Mouse (Mus musculus) liver, adult 2 months (tissue): ENCODE data around the gene Cmtm7. TPM values are rescaled to one million over a fixed set of nuclear protein-coding genes. Genes with fewer than 3 reads are reported as not detected.
A peak's percentile ranks its signal among the peaks of the same experiment; 100 is the strongest.

Source experiments
- DNase-seq: peaks from one replicate; pipeline ENCODE4 v3.0.0-alpha.2; 2011; ENCODE audit warnings: low read depth, low spot score; ENCODE audit errors: extremely low read depth
- H3K27ac ChIP-seq: fragments of 200-500 bp; replicated peaks from 2 replicates; pipeline ENCODE4 v1.5.1; 2012; ENCODE audit warnings: low read depth, mild to moderate bottlenecking, control low read depth, inconsistent platforms, low read length; ENCODE audit not compliant: insufficient read depth
- H3K27me3 ChIP-seq: fragments of 200-500 bp; 2 replicates; pipeline ENCODE4 v1.6.1; 2012; ENCODE audit warnings: mild to moderate bottlenecking, moderate library complexity, low read length, inconsistent platforms; ENCODE audit not compliant: control insufficient read depth, insufficient read depth
- H3K36me3 ChIP-seq: fragments of 200-500 bp; 2 replicates; pipeline ENCODE4 v1.6.1; 2012; ENCODE audit warnings: low read length, inconsistent platforms; ENCODE audit not compliant: control insufficient read depth, insufficient read depth
- H3K4me1 ChIP-seq: fragments of 200-500 bp; 2 replicates; pipeline ENCODE4 v1.6.1; 2011; ENCODE audit warnings: low read length; ENCODE audit not compliant: control insufficient read depth, insufficient read depth
- H3K4me3 ChIP-seq: fragments of 200-500 bp; 2 replicates; pipeline ENCODE4 v1.5.1; 2011; ENCODE audit warnings: low read depth, mild to moderate bottlenecking, control low read depth, low read length, moderate library complexity; ENCODE audit not compliant: insufficient read depth
- H3K79me2 ChIP-seq: fragments of 200-500 bp; 2 replicates; pipeline ENCODE4 v1.6.1; 2012; ENCODE audit warnings: inconsistent platforms, mild to moderate bottlenecking, low read length, moderate library complexity; ENCODE audit not compliant: control insufficient read depth, insufficient read depth
- H3K9ac ChIP-seq: fragments of 200-500 bp; 2 replicates; pipeline ENCODE4 v1.6.1; 2012; ENCODE audit warnings: low read depth, mild to moderate bottlenecking, control low read depth, inconsistent platforms, low read length
- CTCF ChIP-seq: fragments of 200-500 bp; IDR thresholded peaks from 2 replicates; pipeline ENCODE4 v1.5.1; 2011; ENCODE audit warnings: low read depth, low read length, control low read depth
- POLR2A ChIP-seq: fragments of 200-500 bp; IDR thresholded peaks from 2 replicates; pipeline ENCODE4 v1.6.1; 2011; ENCODE audit warnings: low read length, control low read depth; ENCODE audit not compliant: insufficient read depth; ENCODE audit errors: extremely low read depth
- whole genome bisulfite sequencing: fragments of 180-500 bp; shearing (Covaris S2); methylation state at CpG from one replicate; pipeline ENCODE4 v1.1.7; 2018; 5-methylcytosine and 5-hydroxymethylcytosine counted together
- polyA plus RNA-seq: library from polyadenylated mRNA; depleted of rRNA; stranded (reverse); fragments of >200 nt; gene quantifications from 2 replicates; pipeline ENCODE4 v1.2.3, GENCODE M21; 2012; rRNA removed
- total RNA-seq: library from RNA; depleted of rRNA; stranded (reverse); fragments of >200 nt; gene quantifications from 2 replicates; pipeline ENCODE4 v1.2.3, GENCODE M21; 2014; rRNA removed

The Cmtm7 gene
- 5.3 and 6.2 TPM in 2 replicates for total RNA-seq
- polyA plus RNA-seq: 10.5 and 17.3 TPM in 2 replicates

GRCm38 (mm10) chr9:114781526-114782212, at the start of gene Cmtm7:
Gene Cmtm7 (minus strand): TSS chr9:114781856.
- 2% methylated on average over 53 of the region's 54 CpGs for WGBS
- peak; percentile 33 for DNase-seq
- H3K27ac ChIP-seq: peak within 1 kb of the TSS; percentile 56

GRCm38 (mm10) chr9:114830351-114830750, 48.7 kb upstream of the Cmtm7 start:
- TF ChIP-seq POLR2A: no peak
- TF ChIP-seq CTCF: no peak
- H3K9ac ChIP-seq: no peak overlapping the region
- WGBS: 12% methylated on average over 7 of the region's 7 CpGs
- peak; percentile 91 for DNase-seq
- no peak overlapping the region for H3K4me3 ChIP-seq
- peaks cover 41% of the 10 kb centered on the region for H3K4me1 ChIP-seq
- peak overlapping the region; percentile 73 for H3K27ac ChIP-seq
- H3K36me3 ChIP-seq: no peaks in the 10 kb centered on the region; the same call in 1 of the 2 replicates
- H3K79me2 ChIP-seq: peaks cover 23% of the 10 kb centered on the region
- H3K27me3 ChIP-seq: no peaks in the 10 kb centered on the region

More at GRCm38 (mm10) chr9:114781526-114782212, at the start of gene Cmtm7:
- Histone ChIP-seq H3K4me3 (peak within 1 kb of the TSS; percentile 65), H3K79me2 (no peaks in the 10 kb centered on the region), H3K36me3 (no peaks in the 10 kb centered on the region), H3K9ac (peak within 1 kb of the TSS; percentile 49), H3K27me3 (no peaks in the 10 kb centered on the region), H3K4me1 (no peaks in the 10 kb centered on the region)
- no peak for TF ChIP-seq CTCF
- TF ChIP-seq POLR2A: no peak

- Histone ChIP-seq H3K4me1 (peaks cover 41% of the 10 kb centered on the region), H3K27me3 (no peaks in the 10 kb centered on the region), H3K27ac (peak overlapping the region; percentile 88), H3K36me3 (no peaks in the 10 kb centered on the region; the same call in 1 of the 2 replicates), H3K79me2 (peaks cover 27% of the 10 kb centered on the region), H3K4me3 (no peak overlapping the region), H3K9ac (peak overlapping the region; percentile 41)
- 13% methylated on average over 8 of the region's 8 CpGs for WGBS
- TF ChIP-seq CTCF: no peak
- TF ChIP-seq POLR2A: no peak
- DNase-seq: peak; percentile 91
Measured at GRCm38 (mm10) chr9:114829669-114830068, 48.0 kb upstream of the Cmtm7 start.

- H3K9ac ChIP-seq: no peak overlapping the region
- no peaks in the 10 kb centered on the region for H3K27me3 ChIP-seq
- peaks cover 45% of the 10 kb centered on the region for H3K4me1 ChIP-seq
- WGBS: 95% methylated on average over 6 of the region's 6 CpGs
- peak overlapping the region; percentile 88 for H3K27ac ChIP-seq
- H3K4me3 ChIP-seq: no peak overlapping the region
- no peaks in the 10 kb centered on the region; the same call in 1 of the 2 replicates for H3K36me3 ChIP-seq
- peaks cover 31% of the 10 kb centered on the region for H3K79me2 ChIP-seq
- no peak for DNase-seq
- TF ChIP-seq POLR2A (no peak), CTCF (peak; percentile 38)
Measured at GRCm38 (mm10) chr9:114828377-114828776, 46.7 kb upstream of the Cmtm7 start.

- H3K4me1 ChIP-seq: peaks cover 42% of the 10 kb centered on the region
- H3K9ac ChIP-seq: peak overlapping the region; percentile 48
- peak; percentile 96 for DNase-seq
- H3K4me3 ChIP-seq: no peak overlapping the region
- 19% methylated on average over 1 of the region's 1 CpGs for WGBS
- no peaks in the 10 kb centered on the region for H3K27me3 ChIP-seq
- TF ChIP-seq CTCF (no peak), POLR2A (no peak)
- peaks cover 36% of the 10 kb centered on the region for H3K79me2 ChIP-seq
- H3K36me3 ChIP-seq: no peaks in the 10 kb centered on the region; the same call in 1 of the 2 replicates
- peak overlapping the region; percentile 88 for H3K27ac ChIP-seq
Measured at GRCm38 (mm10) chr9:114827242-114827852, 45.7 kb upstream of the Cmtm7 start.
